Comparison of ENCODE assay signal across 9 mouse cellular contexts in the genomic region with DNA sequence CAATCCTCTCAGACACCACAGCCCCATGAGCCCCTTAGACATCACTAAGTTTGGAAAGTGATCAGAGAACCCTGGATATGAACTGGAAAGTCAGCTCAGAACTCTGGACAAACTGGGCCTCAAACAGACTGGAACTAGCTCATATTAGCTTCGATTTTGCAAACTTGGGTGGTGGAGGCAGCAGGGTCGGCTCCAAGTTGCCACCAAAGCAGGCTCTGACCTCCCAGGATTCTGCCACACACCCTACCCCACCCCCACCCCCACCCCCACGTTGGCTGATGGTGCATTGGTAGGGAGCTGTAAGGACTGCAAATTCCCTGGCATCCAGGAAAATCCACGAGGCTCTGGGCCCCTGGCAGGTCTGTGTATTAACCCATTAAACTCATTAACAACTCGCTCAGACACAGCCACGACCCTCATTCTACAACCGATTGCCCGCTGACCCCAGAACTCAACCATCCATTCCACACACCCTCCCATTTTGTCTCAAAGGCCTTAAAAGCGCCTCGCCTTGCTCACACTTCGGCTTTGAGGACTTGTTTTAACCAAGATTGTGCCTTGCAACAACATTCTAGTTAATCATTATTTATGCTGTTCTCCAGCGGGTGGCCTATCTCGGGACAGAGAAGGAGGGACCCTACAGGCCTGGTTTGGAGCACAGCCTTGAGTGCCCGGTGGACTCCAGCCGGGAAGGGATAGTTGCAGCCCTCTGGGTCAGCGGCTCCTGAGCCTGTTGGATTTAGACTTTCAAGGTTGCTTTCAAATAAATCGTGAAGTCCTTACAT. TPM values are rescaled to one million over a fixed set of nuclear protein-coding genes. Genes with fewer than 3 reads are reported as not detected.
DNase-seq lines count a peak whose midpoint lies in the region; ATAC-seq and TF ChIP-seq lines count a peak whose summit lies in the region.
"Had no signal": no experiment of that assay in that cellular context is flagged by ENCODE, and none has a peak within 500 bp of the region (broad histone marks: within the 10 kb centered on the region; RNA-seq: fewer than 3 reads in every experiment).

No protein-coding gene starts in this region.

- DNase-seq in ES-E14 (ENCODE audit: low read depth, low spot score) = no peak
- peak; percentile 61 to 84 for DNase-seq in kidney, adult 8-10 months
- peak; percentile 67 for DNase-seq in liver, postnatal 0 days
- no peak for DNase-seq in left cerebral cortex, postnatal 4 days
- DNase-seq in T-cell, adult 2 months (ENCODE audit: low spot score) = no peak
- no peak for DNase-seq in frontal cortex, postnatal 14 days (ENCODE audit: low spot score in 2 of 2)

- no peak overlapping the region for H3K9ac ChIP-seq in ES-E14 (ENCODE audit: insufficient read depth, low read depth, low read length, poor library complexity, severe bottlenecking)
- no peak overlapping the region for H3K9ac ChIP-seq in embryonic facial prominence, embryonic 15.5 days
- H3K9ac ChIP-seq in liver, postnatal 0 days (replicated peaks) = peak overlapping the region; percentile 77

- ATAC-seq in embryonic facial prominence, embryonic 15.5 days (ENCODE audit: insufficient number of reproducible peaks, low FRiP score, low TSS enrichment, low read depth) = no peak
- ATAC-seq in liver, postnatal 0 days = peak; percentile 44
- no peak for ATAC-seq in activated CD4-positive, CD25-positive, alpha-beta regulatory T cell, adult 4 months

- in situ Hi-C loops in ES-E14 (cut with MboI; ENCODE audit: low sequenced_read_pairs in 2 of 2, unreplicated experiment in 2 of 2) = loop anchor here in 1 of 2 experiments (25.0 kb wide), 1 partner anchor 519 kb away; the partner anchor contains the start of genes F930015N05Rik and Hs3st3a1

- intact Hi-C loops in left cerebral cortex, postnatal 4 days (cut with DNase I) = loop anchor here (10.0 kb wide), 1 partner anchor 514 kb away; no protein-coding TSS in a partner anchor

- no peak for TF ChIP-seq EP300 in liver, postnatal 0 days (IDR thresholded peaks at IDR 0.05; ENCODE audit: low read depth)

- H3K36me3 ChIP-seq in ES-E14 (ENCODE audit: control insufficient read depth, insufficient read depth, low read length, poor library complexity, severe bottlenecking) = no peaks in the 10 kb centered on the region
- H3K36me3 ChIP-seq in embryonic facial prominence, embryonic 15.5 days = no peaks in the 10 kb centered on the region
- no peaks in the 10 kb centered on the region for H3K36me3 ChIP-seq in liver, postnatal 0 days (replicated peaks; ENCODE audit: insufficient read depth, low read length)

- H3K4me3 ChIP-seq in ES-E14 (ENCODE audit: insufficient read depth in 1 of 2, low read depth in 1 of 2, low read length in 2 of 2, poor library complexity in 1 of 2, severe bottlenecking in 1 of 2) = peak overlapping the region; percentile 2 to 88; a peak in 2 of 4 replicates
- peak overlapping the region; percentile 68 for H3K4me3 ChIP-seq in embryonic facial prominence, embryonic 15.5 days (replicated peaks)
- H3K4me3 ChIP-seq in liver, postnatal 0 days (ENCODE audit: low read depth, low read length) = peak overlapping the region; percentile 67
- H3K4me3 ChIP-seq: myocyte had no signal

- no peaks in the 10 kb centered on the region for H3K9me3 ChIP-seq in ES-E14 (ENCODE audit: control insufficient read depth, insufficient read depth, low read depth, low read length)
- no peaks in the 10 kb centered on the region for H3K9me3 ChIP-seq in embryonic facial prominence, embryonic 15.5 days (replicated peaks)
- no peaks in the 10 kb centered on the region for H3K9me3 ChIP-seq in liver, postnatal 0 days (ENCODE audit: low read length)

- no peak for TF ChIP-seq CTCF in liver, postnatal 0 days (IDR thresholded peaks at IDR 0.05; ENCODE audit: low read depth)

- WGBS in embryonic facial prominence, embryonic 15.5 days = 36% methylated on average over 17 of the region's 17 CpGs
- 26% methylated on average over 17 of the region's 17 CpGs for WGBS in liver, postnatal 0 days (ENCODE audit: insufficient replicate concordance)

- peaks cover 16% of the 10 kb centered on the region for H3K27me3 ChIP-seq in embryonic facial prominence, embryonic 15.5 days
- peaks cover 55% of the 10 kb centered on the region for H3K27me3 ChIP-seq in liver, postnatal 0 days (ENCODE audit: insufficient read depth, low read length)

- peaks cover 5 to 8% of the 10 kb centered on the region in 2 experiments; a peak in 2 of 4 replicates for H3K4me1 ChIP-seq in ES-E14 (ENCODE audit: control insufficient read depth in 2 of 2, insufficient read depth in 2 of 2, low read length in 2 of 2, poor library complexity in 1 of 2)
- H3K4me1 ChIP-seq in embryonic facial prominence, embryonic 15.5 days = peaks cover 65% of the 10 kb centered on the region
- H3K4me1 ChIP-seq in liver, postnatal 0 days (ENCODE audit: insufficient read depth) = peaks cover 20% of the 10 kb centered on the region

- no peak overlapping the region for H3K27ac ChIP-seq in ES-E14 (ENCODE audit: insufficient read depth, low read depth, low read length, poor library complexity, severe bottlenecking)
- no peak overlapping the region for H3K27ac ChIP-seq in embryonic facial prominence, embryonic 15.5 days (replicated peaks)
- H3K27ac ChIP-seq in liver, postnatal 0 days (ENCODE audit: low read depth) = peak overlapping the region; percentile 89

- peak overlapping the region; percentile 94 for H3K4me2 ChIP-seq in embryonic facial prominence, embryonic 15.5 days (replicated peaks)
- peak overlapping the region; percentile 75 for H3K4me2 ChIP-seq in liver, postnatal 0 days (ENCODE audit: low read depth, low read length)

TF ChIP-seq in ES-E14, 5 proteins besides CTCF, POLR2A, EP300 and RAD21:
- TF ChIP-seq CHD2 (IDR thresholded peaks at IDR 0.05; ENCODE audit: low read depth, low read length) (no peak), MAFK (IDR thresholded peaks at IDR 0.05; ENCODE audit: insufficient read depth, low read depth, low read length) (no peak), ZNF384 (IDR thresholded peaks at IDR 0.05; ENCODE audit: low read depth, low read length) (no peak), HCFC1 (IDR thresholded peaks at IDR 0.05; ENCODE audit: borderline replicate concordance, insufficient read depth, low read length) (no peak), ZC3H11A (IDR thresholded peaks at IDR 0.05; ENCODE audit: borderline replicate concordance, low read depth, low read length) (no peak)

RNA-seq across cellular contexts. Expression of gene Hs3st3b1, which starts 3.6 kb away (rescaled TPM):
- 4.4 and 8.1 TPM in 2 replicates for total RNA-seq in ES-E14 (2012; rRNA removed)
- polyA plus RNA-seq in embryonic facial prominence, embryonic 15.5 days (2015; fragmentation: Nextera tagmentation; extraction: Ambion mirVana) = 11.6 and 13.1 TPM in 2 replicates
- polyA plus RNA-seq in liver, postnatal 0 days (2015; fragmentation: Nextera tagmentation; extraction: Ambion mirVana) = 20.0 and 21.1 TPM in 2 replicates
- 1 to 10 TPM; 1.6 to 1.9 TPM for total RNA-seq in left cerebral cortex, postnatal 4 days (2021)
- 1 to 10 TPM; 2.5 to 3.0 TPM for polyA plus RNA-seq in activated CD4-positive, CD25-positive, alpha-beta regulatory T cell, adult 4 months (2017; shearing (Covaris generic))

Comparison
In these comparisons a context has a peak if more than half of its experiments do, and no peak if none do; other contexts are left out.
1. DNase-seq: peak in kidney, adult 8-10 months (2 of 2) and liver, postnatal 0 days (single experiment); none in ES-E14 (single experiment), left cerebral cortex, postnatal 4 days (single experiment), T-cell, adult 2 months (single experiment) and frontal cortex, postnatal 14 days (0 of 2).
2. Peak in every context shown above with its lines, with median percentiles within 50 percentile points of each other: H3K4me3 ChIP-seq.